Mouse (Mus musculus) limb, embryonic 10.5 days (tissue): ENCODE measurements at regions not wholly inside any gene's neighbourhood (a gene's known extent, or its start where the extent isn't known, plus 50 kb on each side); places are given as distances from the start of the nearest gene placed in this dataset.

Experiments
- DNase-seq: peaks from one replicate; pipeline ENCODE4 v3.0.0-alpha.2; 2017; ENCODE audit warnings: low spot score
- H3K27ac ChIP-seq: fragments of 300-500 bp; sonication (generic); 2 replicates; pipeline ENCODE4 v1.5.1; 2016; ENCODE audit warnings: mild to moderate bottlenecking
- H3K27me3 ChIP-seq: fragments of 300-500 bp; sonication (generic); 2 replicates; pipeline ENCODE4 v1.6.1; 2016; ENCODE audit warnings: low read depth, mild to moderate bottlenecking; ENCODE audit not compliant: poor library complexity, severe bottlenecking
- H3K36me3 ChIP-seq: fragments of 300-500 bp; sonication (generic); 2 replicates; pipeline ENCODE4 v1.6.1; 2016; ENCODE audit warnings: mild to moderate bottlenecking, moderate library complexity
- H3K4me1 ChIP-seq: fragments of 300-500 bp; sonication (generic); 2 replicates; pipeline ENCODE4 v1.6.1; 2016
- H3K4me3 ChIP-seq: fragments of 300-500 bp; sonication (generic); 2 replicates; pipeline ENCODE4 v1.5.1; 2016; ENCODE audit warnings: mild to moderate bottlenecking, moderate library complexity
- H3K9me3 ChIP-seq: fragments of 300-500 bp; sonication (generic); replicated peaks from 2 replicates; pipeline ENCODE4 v1.6.1; 2016; ENCODE audit warnings: mild to moderate bottlenecking
- WGBS: fragments of 180-500 bp; shearing (Covaris S2); methylation state at CpG from one replicate; pipeline ENCODE4 v1.1.7; 2016; 5-methylcytosine and 5-hydroxymethylcytosine counted together

GRCm38 (mm10) chr9:68402981-68403380, 250.6 kb upstream of the Rora start:
- Histone ChIP-seq H3K9me3 (no peaks in the 10 kb centered on the region), H3K27ac (no peak overlapping the region), H3K4me3 (no peak overlapping the region), H3K36me3 (no peaks in the 10 kb centered on the region), H3K27me3 (no peaks in the 10 kb centered on the region), H3K4me1 (no peaks in the 10 kb centered on the region)
- DNase-seq: no peak
- 97% methylated on average over 3 of the region's 3 CpGs for WGBS

- Histone ChIP-seq H3K9me3 (no peaks in the 10 kb centered on the region), H3K27me3 (no peaks in the 10 kb centered on the region), H3K4me1 (no peaks in the 10 kb centered on the region), H3K4me3 (no peak overlapping the region), H3K36me3 (no peaks in the 10 kb centered on the region), H3K27ac (no peak overlapping the region)
- 89% methylated on average over 4 of the region's 4 CpGs for WGBS
- no peak for DNase-seq
These were observed 250.1 kb upstream of the Rora start for GRCm38 (mm10) chr9:68403516-68403915.

GRCm38 (mm10) chr9:68409786-68410185, 243.8 kb upstream of the Rora start:
- 85% methylated on average over 3 of the region's 3 CpGs for WGBS
- H3K9me3 ChIP-seq: no peaks in the 10 kb centered on the region
- no peak for DNase-seq

GRCm38 (mm10) chr9:68426286-68426685, 227.3 kb upstream of the Rora start:
- no peak overlapping the region for H3K27ac ChIP-seq
- no peaks in the 10 kb centered on the region for H3K36me3 ChIP-seq
- no peaks in the 10 kb centered on the region for H3K9me3 ChIP-seq
- no peaks in the 10 kb centered on the region for H3K27me3 ChIP-seq
- no peak for DNase-seq
- H3K4me1 ChIP-seq: no peaks in the 10 kb centered on the region
- 89% methylated on average over 2 of the region's 2 CpGs for WGBS
- H3K4me3 ChIP-seq: no peak overlapping the region

More at GRCm38 (mm10) chr9:68409786-68410185, 243.8 kb upstream of the Rora start:
- no peak overlapping the region for H3K27ac ChIP-seq
- no peaks in the 10 kb centered on the region for H3K27me3 ChIP-seq
- H3K4me3 ChIP-seq: no peak overlapping the region
- no peaks in the 10 kb centered on the region for H3K4me1 ChIP-seq
- H3K36me3 ChIP-seq: no peaks in the 10 kb centered on the region

- no peaks in the 10 kb centered on the region for H3K4me1 ChIP-seq
- H3K27me3 ChIP-seq: no peaks in the 10 kb centered on the region
- H3K27ac ChIP-seq: no peak overlapping the region
- H3K4me3 ChIP-seq: no peak overlapping the region
- no peak for DNase-seq
- no peaks in the 10 kb centered on the region for H3K36me3 ChIP-seq
- H3K9me3 ChIP-seq: no peaks in the 10 kb centered on the region
- WGBS: 94% methylated on average over 5 of the region's 5 CpGs
These were observed 190.8 kb upstream of the Rora start for GRCm38 (mm10) chr9:68462755-68463154.

- H3K9me3 ChIP-seq: no peaks in the 10 kb centered on the region
- H3K27ac ChIP-seq: no peak overlapping the region
- H3K4me1 ChIP-seq: no peaks in the 10 kb centered on the region
- H3K36me3 ChIP-seq: no peaks in the 10 kb centered on the region
- no peaks in the 10 kb centered on the region for H3K27me3 ChIP-seq
- H3K4me3 ChIP-seq: no peak overlapping the region
- no peak for DNase-seq
- 83% methylated on average over 4 of the region's 4 CpGs for WGBS
These were observed 189.8 kb upstream of the Rora start for GRCm38 (mm10) chr9:68463637-68464304.

- H3K9me3 ChIP-seq: no peaks in the 10 kb centered on the region
- H3K27ac ChIP-seq: no peak overlapping the region
- H3K4me3 ChIP-seq: no peak overlapping the region
- no peak for DNase-seq
- H3K36me3 ChIP-seq: no peaks in the 10 kb centered on the region
- no peaks in the 10 kb centered on the region for H3K4me1 ChIP-seq
- no peaks in the 10 kb centered on the region for H3K27me3 ChIP-seq
- 88% methylated on average over 5 of the region's 5 CpGs for WGBS
These were observed 186.9 kb upstream of the Rora start for GRCm38 (mm10) chr9:68466671-68467070.

- Histone ChIP-seq H3K36me3 (no peaks in the 10 kb centered on the region), H3K4me3 (no peak overlapping the region), H3K27ac (no peak overlapping the region), H3K27me3 (no peaks in the 10 kb centered on the region), H3K9me3 (no peaks in the 10 kb centered on the region), H3K4me1 (no peaks in the 10 kb centered on the region)
- no peak for DNase-seq
- 91% methylated on average over 12 of the region's 12 CpGs for WGBS
These were observed 177.2 kb upstream of the Rora start for GRCm38 (mm10) chr9:68476391-68476790.

- Histone ChIP-seq H3K36me3 (no peaks in the 10 kb centered on the region), H3K27me3 (no peaks in the 10 kb centered on the region), H3K4me1 (no peaks in the 10 kb centered on the region), H3K9me3 (no peaks in the 10 kb centered on the region), H3K27ac (no peak overlapping the region), H3K4me3 (no peak overlapping the region)
- DNase-seq: no peak
- WGBS: 91% methylated on average over 3 of the region's 3 CpGs
These were observed 176.1 kb upstream of the Rora start for GRCm38 (mm10) chr9:68477466-68477865.

- H3K27ac ChIP-seq: no peak overlapping the region
- no peaks in the 10 kb centered on the region for H3K27me3 ChIP-seq
- no peak for DNase-seq
- 86% methylated on average over 5 of the region's 5 CpGs for WGBS
- H3K4me3 ChIP-seq: no peak overlapping the region
- H3K36me3 ChIP-seq: no peaks in the 10 kb centered on the region
- H3K9me3 ChIP-seq: no peaks in the 10 kb centered on the region
- H3K4me1 ChIP-seq: no peaks in the 10 kb centered on the region
These were observed 166.9 kb upstream of the Rora start for GRCm38 (mm10) chr9:68486646-68487045.

- Histone ChIP-seq H3K9me3 (no peaks in the 10 kb centered on the region), H3K27ac (no peak overlapping the region), H3K27me3 (no peaks in the 10 kb centered on the region), H3K4me1 (no peaks in the 10 kb centered on the region), H3K4me3 (no peak overlapping the region), H3K36me3 (no peaks in the 10 kb centered on the region)
- 92% methylated on average over 2 of the region's 2 CpGs for WGBS
- no peak for DNase-seq
These were observed 162.4 kb upstream of the Rora start for GRCm38 (mm10) chr9:68491151-68491550.

GRCm38 (mm10) chr9:68521218-68521617, 132.4 kb upstream of the Rora start:
- Histone ChIP-seq H3K4me1 (no peaks in the 10 kb centered on the region), H3K27ac (no peak overlapping the region), H3K27me3 (no peaks in the 10 kb centered on the region), H3K4me3 (no peak overlapping the region), H3K36me3 (no peaks in the 10 kb centered on the region), H3K9me3 (no peaks in the 10 kb centered on the region)
- DNase-seq: no peak
- WGBS: 83% methylated on average over 5 of the region's 5 CpGs

GRCm38 (mm10) chr9:68561767-68562552, 91.6 kb upstream of the Rora start:
- no peak for DNase-seq
- no peak overlapping the region for H3K27ac ChIP-seq
- H3K9me3 ChIP-seq: no peaks in the 10 kb centered on the region
- H3K27me3 ChIP-seq: no peaks in the 10 kb centered on the region
- no peaks in the 10 kb centered on the region for H3K36me3 ChIP-seq
- H3K4me3 ChIP-seq: no peak overlapping the region
- WGBS: 77% methylated on average over 14 of the region's 14 CpGs
- no peaks in the 10 kb centered on the region for H3K4me1 ChIP-seq
